Mouse (Mus musculus) embryonic fibroblast, embryonic 13.5 days (primary cell): Measurements from ENCODE around the gene Spats2l. TPM values are rescaled to one million over a fixed set of nuclear protein-coding genes. Genes with fewer than 3 reads are reported as not detected.

Experiments used
- H3K27ac ChIP-seq: 2 replicates; pipeline ENCODE4 v1.5.1; 2012; ENCODE audit warnings: low read length, control low read depth, inconsistent platforms; ENCODE audit not compliant: insufficient read depth
- H3K4me1 ChIP-seq: 2 replicates; pipeline ENCODE4 v1.6.1; 2011; ENCODE audit warnings: low read length; ENCODE audit not compliant: control insufficient read depth, insufficient read depth
- H3K4me3 ChIP-seq: 2 replicates; pipeline ENCODE4 v1.5.1; 2011; ENCODE audit warnings: mild to moderate bottlenecking, control low read depth, low read length; ENCODE audit not compliant: insufficient read depth
- CTCF ChIP-seq: IDR thresholded peaks from 2 replicates; pipeline ENCODE4 v1.5.1; 2011; ENCODE audit warnings: mild to moderate bottlenecking, control low read depth, low read length, moderate library complexity, borderline replicate concordance; ENCODE audit not compliant: insufficient read depth
- POLR2A ChIP-seq: IDR thresholded peaks from 2 replicates; pipeline ENCODE4 v1.6.1; 2011; ENCODE audit warnings: low read depth, mild to moderate bottlenecking, control low read depth, low read length, moderate library complexity
- polyA plus RNA-seq: library from polyadenylated mRNA; stranded (reverse); fragments of >200 nt; gene quantifications from 2 replicates; pipeline ENCODE4 v1.2.4, GENCODE M21; 2011; ENCODE audit warnings: low read depth; ENCODE audit not compliant: missing spikeins, insufficient read length

The Spats2l gene
- polyA plus RNA-seq, 1 experiment, result 50.3 TPM

DNA sequence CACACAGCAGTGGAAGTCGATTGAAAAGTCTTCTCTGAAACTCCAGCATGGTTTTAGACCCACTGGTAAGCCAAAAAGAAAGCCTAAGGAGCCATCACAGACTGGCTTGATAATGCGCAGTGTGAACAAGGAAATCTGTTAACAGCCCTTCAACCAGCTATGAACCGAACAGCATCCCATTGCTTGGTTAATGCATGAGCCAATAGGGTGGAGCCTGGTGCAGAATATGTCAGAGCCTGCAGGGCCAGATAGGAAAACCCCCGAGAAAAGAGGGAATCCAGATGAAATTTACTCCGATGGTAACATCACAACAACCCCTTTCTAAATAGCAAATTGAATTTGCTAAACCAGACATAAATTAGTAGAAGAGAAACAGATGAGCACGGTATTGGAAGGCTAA lies 101.1 kb downstream of the Spats2l start:
- no peak overlapping the region for H3K4me3 ChIP-seq
- peaks cover 11% of the 10 kb centered on the region for H3K4me1 ChIP-seq
- no peak overlapping the region for H3K27ac ChIP-seq
- no peak for TF ChIP-seq POLR2A
- no peak for TF ChIP-seq CTCF

DNA sequence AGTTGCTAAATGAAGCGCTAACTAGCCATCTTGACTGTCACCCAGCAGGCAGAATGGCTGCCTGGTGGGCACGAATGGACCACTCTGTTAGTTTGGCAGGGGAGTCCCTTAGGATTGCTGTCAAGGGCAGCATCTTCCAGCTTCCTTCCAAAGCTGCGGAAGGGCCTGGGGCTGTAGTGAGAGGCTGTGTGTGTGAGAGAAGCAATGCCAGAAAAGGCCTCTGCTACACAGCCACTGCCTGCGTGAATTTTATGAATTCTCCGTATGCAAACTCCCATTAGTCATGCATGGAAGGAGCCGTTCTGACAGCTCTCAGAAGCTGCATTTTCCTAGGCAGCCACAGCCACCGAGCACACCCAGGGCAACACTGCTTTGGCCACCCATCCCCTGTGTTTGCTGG lies 101.5 kb downstream of the Spats2l start:
- Histone ChIP-seq H3K27ac (no peak overlapping the region), H3K4me3 (no peak overlapping the region), H3K4me1 (peaks cover 11% of the 10 kb centered on the region)
- TF ChIP-seq POLR2A (no peak), CTCF (no peak)

DNA sequence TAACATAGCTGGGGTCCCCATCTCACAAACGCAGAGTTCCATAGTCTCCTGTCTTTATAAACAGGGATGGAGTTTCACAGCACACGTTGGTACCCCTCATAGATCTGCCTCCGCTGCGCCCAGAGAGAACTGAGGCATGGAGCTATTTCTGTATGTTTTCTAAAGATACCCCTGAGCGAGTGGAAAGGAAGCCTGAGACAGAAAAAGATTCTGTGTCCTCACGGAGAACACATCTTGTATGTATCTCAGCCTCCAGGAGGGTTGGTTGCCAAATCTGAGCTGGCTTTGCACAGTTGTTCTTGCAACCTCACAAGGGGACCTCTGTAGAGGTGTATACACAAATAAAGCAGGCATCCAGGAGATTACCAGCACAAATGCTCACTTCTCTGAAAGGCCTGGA lies 105.0 kb downstream of the Spats2l start:
- no peak for TF ChIP-seq CTCF
- TF ChIP-seq POLR2A, result no peak
- Histone ChIP-seq H3K4me3 (no peak overlapping the region), H3K4me1 (peaks cover 7% of the 10 kb centered on the region; the same call in 1 of the 2 replicates), H3K27ac (no peak overlapping the region)

DNA sequence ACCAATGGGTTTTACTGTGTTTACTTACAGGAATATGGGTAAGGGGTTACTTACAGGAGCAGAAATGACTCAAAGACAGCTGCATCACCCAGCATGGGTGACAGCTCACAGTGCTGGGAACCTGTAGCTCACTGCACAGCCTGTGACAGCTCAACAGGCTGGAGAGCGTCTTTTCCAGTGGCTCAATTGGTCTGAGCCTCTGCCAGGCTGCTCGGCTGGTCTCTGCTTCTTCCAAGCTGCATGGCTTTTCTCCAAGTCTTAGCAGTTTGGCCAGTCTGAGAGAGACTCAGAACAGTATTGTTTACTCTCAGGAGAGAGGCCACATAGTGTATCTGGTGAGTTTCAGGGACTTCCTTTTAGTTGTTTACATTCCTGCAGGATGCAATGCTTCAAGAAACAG lies 110.9 kb downstream of the Spats2l start:
- TF ChIP-seq POLR2A (no peak), CTCF (no peak)
- no peak overlapping the region for H3K4me3 ChIP-seq
- no peaks in the 10 kb centered on the region for H3K4me1 ChIP-seq
- H3K27ac ChIP-seq, result no peak overlapping the region

DNA sequence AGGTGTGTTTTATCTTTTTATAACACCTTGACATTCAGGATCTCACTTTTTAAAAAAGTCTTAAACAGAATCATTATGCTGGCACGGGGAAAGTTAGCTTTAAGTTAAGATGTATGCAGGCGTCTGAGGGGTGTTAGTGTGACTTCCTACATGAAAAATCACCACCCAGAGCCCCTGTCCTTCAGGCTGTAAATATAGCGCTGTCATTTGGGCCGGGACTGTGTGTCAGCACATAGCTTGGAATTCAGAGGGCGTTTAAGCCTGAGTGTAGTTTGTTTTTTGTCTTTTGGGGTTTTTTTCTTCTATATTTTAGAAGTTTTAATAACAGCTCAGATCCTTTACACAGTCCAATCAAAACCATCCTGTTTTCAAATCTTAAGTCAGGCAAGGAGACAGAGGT lies 115.8 kb downstream of the Spats2l start:
- H3K4me3 ChIP-seq, result no peak overlapping the region
- H3K4me1 ChIP-seq, result peaks cover 9% of the 10 kb centered on the region
- H3K27ac ChIP-seq, result peak overlapping the region; percentile 22; the same call in 1 of the 2 replicates
- TF ChIP-seq CTCF (no peak), POLR2A (no peak)

DNA sequence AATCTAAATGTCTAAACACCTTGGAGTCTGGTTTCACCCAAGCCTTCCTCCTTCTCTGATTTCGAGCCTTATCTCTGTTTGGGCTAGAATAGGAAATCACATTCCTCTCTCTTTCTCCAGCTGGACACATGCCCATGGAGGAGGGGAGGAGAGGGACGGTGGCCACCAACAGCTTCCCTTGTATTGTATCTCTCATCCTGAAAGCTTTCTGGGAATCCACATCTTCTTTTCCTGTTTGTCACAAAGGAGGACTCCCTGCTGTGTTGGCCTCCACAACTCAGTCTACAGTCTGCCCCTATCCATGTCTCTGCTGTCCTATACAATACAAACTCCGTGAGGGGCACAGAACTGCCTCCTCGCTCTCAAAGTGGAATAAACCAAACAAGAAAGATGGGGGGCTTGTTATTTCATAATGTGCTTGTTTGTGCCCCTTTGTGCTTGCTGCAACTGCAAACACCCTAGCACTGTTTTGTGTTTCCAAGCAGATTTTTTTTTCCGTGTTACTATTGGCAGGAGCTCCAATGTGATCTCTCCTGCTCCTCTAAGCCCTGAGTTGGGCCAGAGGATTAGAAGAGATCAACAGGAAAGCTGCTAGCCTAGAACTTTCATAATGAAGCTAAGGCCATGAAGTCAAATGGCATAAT lies 116.4 kb downstream of the Spats2l start:
- Histone ChIP-seq H3K27ac (peak overlapping the region; percentile 22), H3K4me1 (peaks cover 9% of the 10 kb centered on the region), H3K4me3 (no peak overlapping the region)
- no peak for TF ChIP-seq POLR2A
- TF ChIP-seq CTCF, result no peak

DNA sequence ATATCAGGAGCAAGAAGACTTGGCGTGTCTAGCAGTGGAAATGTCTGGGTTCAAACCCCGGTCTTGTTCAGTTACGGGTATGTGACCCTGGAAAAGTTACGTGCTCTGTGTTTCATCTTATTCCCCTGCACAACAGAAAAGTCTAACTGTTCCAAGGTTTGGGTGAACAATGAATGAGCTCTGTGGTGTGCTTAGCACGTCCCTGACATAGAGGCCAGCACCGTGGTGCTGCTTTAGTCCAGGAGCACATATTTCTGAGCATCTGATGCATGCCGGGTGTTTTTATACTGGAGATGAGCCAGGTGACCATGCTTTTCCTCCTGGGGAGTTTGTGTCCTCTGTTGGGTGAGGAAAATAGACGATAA lies 116.9 kb downstream of the Spats2l start:
- Histone ChIP-seq H3K4me3 (no peak overlapping the region), H3K4me1 (peaks cover 9% of the 10 kb centered on the region), H3K27ac (no peak overlapping the region)
- TF ChIP-seq CTCF, result no peak
- TF ChIP-seq POLR2A, result no peak

DNA sequence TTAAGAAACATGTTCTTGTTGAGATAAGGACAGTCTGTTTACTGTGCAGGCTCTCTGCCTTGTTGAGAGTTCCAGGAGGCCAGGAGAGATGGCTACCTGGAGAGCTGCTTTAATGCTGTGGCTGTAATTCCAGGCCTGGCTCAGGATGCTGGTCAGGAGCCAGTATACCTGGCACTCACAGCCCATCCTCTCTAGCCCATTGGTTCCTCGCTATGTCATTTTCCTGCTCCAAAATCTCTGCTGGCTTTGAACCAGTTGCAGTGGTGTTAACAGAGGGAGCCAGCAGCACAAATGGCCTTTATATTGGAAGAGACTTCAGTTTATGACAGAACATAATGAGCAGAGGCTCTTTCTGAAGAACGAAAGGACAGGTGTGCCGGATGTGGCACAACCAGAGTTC lies 127.5 kb downstream of the Spats2l start:
- Histone ChIP-seq H3K4me1 (0 out of 2 replicates have a peak, but pooled peaks cover 2% of the 10 kb centered on the region), H3K27ac (no peak overlapping the region), H3K4me3 (no peak overlapping the region)
- no peak for TF ChIP-seq CTCF
- no peak for TF ChIP-seq POLR2A

DNA sequence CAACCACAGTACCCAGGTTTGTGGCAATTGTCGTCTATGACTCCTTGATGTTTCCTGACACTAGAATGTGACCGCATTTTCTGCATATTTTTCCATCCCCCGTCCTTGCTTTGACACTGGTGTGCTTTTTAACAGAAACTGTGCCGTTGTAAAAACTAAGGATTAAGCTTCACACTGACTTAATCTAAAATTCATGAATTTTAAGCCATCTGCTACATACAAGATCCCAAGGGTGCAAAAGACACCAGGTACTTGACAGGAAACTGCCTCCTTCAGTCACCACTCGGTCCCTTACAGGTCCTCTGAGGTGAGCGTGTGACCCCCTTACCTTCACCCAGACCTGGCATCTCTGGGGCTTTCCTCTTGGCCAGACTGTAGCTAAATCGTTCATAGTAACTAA lies 129.8 kb downstream of the Spats2l start:
- H3K4me3 ChIP-seq, result no peak overlapping the region
- TF ChIP-seq CTCF (no peak), POLR2A (no peak)
- H3K27ac ChIP-seq, result no peak overlapping the region
- H3K4me1 ChIP-seq, result no peaks in the 10 kb centered on the region

DNA sequence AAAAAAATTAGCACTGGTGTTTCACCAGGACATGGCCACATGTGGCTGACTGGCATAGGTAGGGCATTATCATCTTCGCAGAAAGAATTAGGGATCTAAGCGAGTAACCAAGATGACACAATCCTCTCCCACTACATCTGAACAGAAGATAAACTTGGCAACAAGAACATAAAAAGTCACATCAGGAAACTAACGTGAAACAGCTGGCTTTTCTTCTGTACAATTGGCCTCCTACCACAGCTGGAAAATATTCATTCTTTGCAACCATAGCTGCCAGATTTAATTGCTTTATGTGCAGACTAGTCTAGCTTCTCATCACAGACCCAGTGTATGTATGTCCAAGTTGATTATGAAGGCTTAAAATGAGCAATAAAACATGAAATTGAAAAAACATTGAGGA lies 131.9 kb downstream of the Spats2l start:
- Histone ChIP-seq H3K4me3 (no peak overlapping the region), H3K4me1 (no peaks in the 10 kb centered on the region), H3K27ac (peak overlapping the region; percentile 58)
- TF ChIP-seq CTCF (no peak), POLR2A (no peak)

DNA sequence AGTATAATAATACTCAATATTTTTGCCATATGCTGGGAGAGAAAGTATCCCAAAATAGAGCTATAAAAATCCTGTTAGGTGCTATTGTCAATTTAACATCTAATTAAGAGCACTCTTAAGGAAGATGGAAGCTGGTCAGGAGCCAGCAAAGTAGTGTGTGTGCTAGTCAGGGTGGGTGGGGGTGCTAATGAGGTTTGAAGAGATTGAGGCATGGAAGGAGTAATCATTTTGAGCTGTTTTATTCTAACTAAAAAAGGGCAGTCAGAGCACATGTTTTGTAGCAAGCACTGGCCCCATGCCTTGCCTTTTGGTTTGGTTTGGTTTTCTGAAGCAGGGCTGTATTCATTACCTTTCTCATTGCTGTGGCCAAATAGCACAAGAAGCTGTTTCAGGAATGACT lies 132.3 kb downstream of the Spats2l start:
- Histone ChIP-seq H3K27ac (peak overlapping the region; percentile 46), H3K4me1 (no peaks in the 10 kb centered on the region), H3K4me3 (no peak overlapping the region)
- TF ChIP-seq CTCF (no peak), POLR2A (no peak)
